Mouse (Mus musculus) A20 (cell line): ENCODE results near the gene Nccrp1.
"Not testable (repeated sequence)": the region's sequence is repeated elsewhere in the genome, so short reads cannot be mapped to it uniquely, and the experiment has no call there.

ENCODE experiments used
- DNase-seq: peaks from one replicate; pipeline ENCODE4 v3.0.0-alpha.2; 2011; ENCODE audit warnings: low read depth, low spot score

The Nccrp1 gene

DNA sequence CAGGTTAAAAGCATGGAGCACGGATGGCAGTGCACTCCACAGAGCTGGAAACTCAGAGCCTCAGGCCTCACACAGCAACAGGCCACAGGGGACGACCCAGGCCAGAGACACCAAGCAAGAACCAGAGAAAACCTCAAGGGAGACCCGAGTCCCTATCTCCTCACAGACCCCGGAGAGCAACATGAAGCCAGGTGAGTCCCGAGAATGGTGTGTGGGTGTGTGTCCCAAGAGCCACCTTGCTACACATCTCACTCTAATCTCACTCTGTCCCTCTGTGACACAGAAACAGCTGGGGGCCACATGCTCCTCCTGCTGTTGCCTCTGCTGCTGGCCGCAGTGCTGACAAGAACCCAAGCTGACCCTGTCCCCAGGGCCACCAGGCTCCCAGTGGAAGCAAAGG lies 24.5 kb downstream of the Nccrp1 start, which contains the start of gene Ifnl3:
TSS of gene Ifnl3 (plus strand) at position 301 of the 400 bp plus-strand sequence.
- DNase-seq: not testable (repeated sequence)

DNA sequence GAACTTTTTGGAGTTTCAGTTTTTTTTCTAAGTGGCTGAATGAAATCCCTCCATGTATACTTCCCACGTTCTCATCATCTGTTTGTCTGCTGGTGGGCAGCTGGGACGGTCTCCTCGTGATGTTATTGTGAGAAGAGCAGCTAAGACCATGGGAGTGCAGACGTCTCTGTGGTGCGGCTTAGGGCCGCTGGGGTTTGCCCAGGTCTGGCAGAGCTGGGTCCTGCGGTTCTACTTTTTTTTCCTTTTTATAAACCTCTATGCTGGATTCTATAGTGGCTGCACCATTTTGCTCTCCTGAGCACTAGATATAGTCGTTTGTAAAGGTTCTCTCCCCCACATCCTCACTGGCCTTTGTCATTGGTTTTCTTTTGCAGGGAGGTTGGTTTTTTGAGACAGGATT lies 35.6 kb downstream of the Nccrp1 start:
- no peak for DNase-seq

DNA sequence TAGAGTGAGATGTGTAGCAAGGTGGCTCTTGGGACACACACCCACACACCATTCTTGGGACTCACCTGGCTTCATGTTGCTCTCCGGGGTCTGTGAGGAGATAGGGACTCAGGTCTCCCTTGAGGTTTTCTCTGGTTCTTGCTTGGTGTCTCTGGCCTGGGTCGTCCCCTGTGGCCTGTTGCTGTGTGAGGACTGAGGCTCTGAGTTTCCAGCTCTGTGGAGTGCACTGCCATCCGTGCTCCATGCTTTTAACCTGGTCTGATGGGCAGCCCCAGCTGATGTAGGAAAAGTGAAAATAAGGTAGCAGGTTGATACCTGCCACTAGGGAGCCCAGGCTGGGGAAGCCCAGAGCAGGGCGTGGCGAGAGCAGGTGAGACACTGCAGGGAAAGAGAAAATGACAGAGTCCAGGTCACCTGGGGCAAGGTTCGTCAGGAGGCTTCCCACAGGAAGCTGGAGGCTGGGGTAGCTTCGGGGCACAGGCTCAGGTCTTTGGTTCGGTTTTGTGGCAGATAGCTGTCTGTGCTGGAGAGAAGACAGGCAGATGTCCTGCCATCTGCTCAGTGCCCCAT lies 36.6 kb downstream of the Nccrp1 start, which contains the start of gene Ifnl2:
TSS of gene Ifnl2 (minus strand) at position 51 of the 570 bp plus-strand sequence.
- not testable (repeated sequence) for DNase-seq

DNA sequence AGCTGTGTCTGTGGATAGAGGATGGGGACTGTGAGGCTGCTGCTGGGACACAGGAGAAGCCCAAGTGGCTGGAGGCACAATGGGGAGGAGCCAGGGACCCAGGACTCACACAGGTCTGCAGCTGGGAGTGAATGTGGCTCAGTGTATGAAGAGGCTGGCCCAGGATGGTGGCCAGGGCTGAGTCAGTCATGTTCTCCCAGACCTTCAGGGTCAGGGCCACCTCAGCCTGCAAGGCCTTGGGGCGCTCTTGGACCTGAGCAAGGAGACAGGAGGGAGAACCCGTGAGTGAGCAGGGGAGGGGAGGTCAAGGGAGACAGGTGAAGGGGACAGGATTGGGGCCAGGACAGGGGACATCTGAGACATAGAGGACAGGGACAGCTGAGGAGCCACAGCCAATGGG lies 37.9 kb downstream of the Nccrp1 start:
- DNase-seq: not testable (repeated sequence)

DNA sequence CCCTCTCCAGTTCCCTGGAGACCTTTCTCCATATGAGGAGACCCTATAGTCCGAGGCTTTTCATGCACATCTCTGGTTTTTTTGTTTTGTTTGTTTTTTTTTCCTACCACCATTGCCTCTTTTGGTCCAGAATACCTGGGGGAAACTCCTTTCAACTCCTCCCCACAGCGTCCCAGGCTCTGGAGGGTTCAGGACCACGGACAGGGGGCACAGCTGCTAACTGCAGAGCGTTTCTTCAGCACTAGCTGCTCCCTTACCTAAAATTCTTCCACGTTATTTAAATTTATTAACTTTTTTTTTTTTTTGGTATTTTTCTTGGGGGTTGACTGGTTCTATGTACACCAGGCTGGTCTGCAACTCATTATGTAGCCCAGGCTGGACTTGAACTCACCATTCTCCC lies 41.5 kb downstream of the Nccrp1 start:
- DNase-seq: peak; percentile 22

DNA sequence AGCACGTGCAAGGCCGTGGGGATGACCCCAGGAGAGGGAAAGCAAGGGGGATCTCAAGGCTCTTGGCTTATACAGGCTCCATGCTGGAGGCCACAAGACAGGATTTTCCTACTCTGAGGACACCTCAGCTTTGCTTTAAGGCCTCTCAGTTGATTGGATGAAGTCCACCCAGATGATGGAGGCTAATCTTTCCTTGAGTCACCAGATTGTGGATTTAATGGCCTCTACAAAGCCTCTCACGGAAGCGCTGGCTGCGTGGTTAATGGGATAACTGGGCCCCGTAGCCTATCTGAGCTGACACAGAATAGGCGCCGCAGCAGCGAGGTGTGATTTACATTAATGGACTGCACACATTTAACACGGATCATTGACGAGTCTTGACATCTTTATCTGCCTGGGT lies 51.6 kb downstream of the Nccrp1 start:
- DNase-seq: no peak
